Mouse (Mus musculus) brain, adult 10 weeks (tissue): ENCODE measurements around the gene Uqcrfs1. TPM values are rescaled to one million over a fixed set of nuclear protein-coding genes. Genes with fewer than 3 reads are reported as not detected.

Experiments
- polyA plus RNA-seq: library from polyadenylated mRNA; stranded (reverse); fragments of 350-450 nt; fragmentation: Illumina TruSeq; extraction: RNeasy Lipid Tissue Mini Kit (QIAGEN cat#74804); gene quantifications from one replicate; pipeline ENCODE4 v1.2.3, GENCODE M21; 2015; ENCODE audit warnings: low read depth, low replicate concordance

The Uqcrfs1 gene
- polyA plus RNA-seq = 235 TPM

GRCm38 (mm10) chr13:30544856-30545604 lies at the start of gene Uqcrfs1:
Uqcrfs1 (minus strand) TSS chr13:30545362.

Other genes starting within 250 kb of the Uqcrfs1 start
- 0.51 TPM for gene Agtr1a, start 208.9 kb downstream of the Uqcrfs1 start, polyA plus RNA-seq
- 28.2 TPM for gene Dusp22, start 114.6 kb upstream of the Uqcrfs1 start, polyA plus RNA-seq
- 0.36 TPM for gene Irf4, start 203.9 kb upstream of the Uqcrfs1 start, polyA plus RNA-seq